Mouse (Mus musculus) forebrain, embryonic 10.5 days (tissue): ENCODE measurements at regions not wholly inside any gene's neighbourhood (a gene's known extent, or its start where the extent isn't known, plus 50 kb on each side); places are given as distances from the start of the nearest gene placed in this dataset.

Experiments
- DNase-seq: peaks from one replicate; pipeline ENCODE4 v3.0.0-alpha.2; 2017; ENCODE audit warnings: low spot score; ENCODE audit errors: extremely low spot score
- H3K27ac ChIP-seq: fragments of 300-500 bp; sonication (generic); 2 replicates; pipeline ENCODE4 v1.5.1; 2016; ENCODE audit warnings: mild to moderate bottlenecking
- H3K27me3 ChIP-seq: fragments of 300-500 bp; sonication (generic); 2 replicates; pipeline ENCODE4 v1.6.1; 2016; ENCODE audit warnings: mild to moderate bottlenecking; ENCODE audit not compliant: poor library complexity, severe bottlenecking
- H3K36me3 ChIP-seq: fragments of 300-500 bp; sonication (generic); replicated peaks from 2 replicates; pipeline ENCODE4 v1.6.1; 2016; ENCODE audit warnings: mild to moderate bottlenecking, moderate library complexity
- H3K4me1 ChIP-seq: fragments of 300-500 bp; sonication (generic); 2 replicates; pipeline ENCODE4 v1.6.1; 2016
- H3K4me3 ChIP-seq: fragments of 300-500 bp; sonication (generic); 2 replicates; pipeline ENCODE4 v1.5.1; 2016; ENCODE audit warnings: mild to moderate bottlenecking, moderate library complexity
- H3K9me3 ChIP-seq: fragments of 300-500 bp; sonication (generic); 2 replicates; pipeline ENCODE4 v1.6.1; 2016; ENCODE audit warnings: mild to moderate bottlenecking, moderate library complexity
- WGBS: fragments of 180-500 bp; shearing (Covaris S2); methylation state at CpG from one replicate; pipeline ENCODE4 v1.1.7; 2016; 5-methylcytosine and 5-hydroxymethylcytosine counted together

GRCm38 (mm10) chr11:110727357-110727961 is 240.4 kb upstream of the Kcnj16 start:
- Histone ChIP-seq H3K4me1 (peaks cover 7% of the 10 kb centered on the region; the same call in 1 of the 2 replicates), H3K4me3 (no peak overlapping the region), H3K27me3 (no peaks in the 10 kb centered on the region), H3K36me3 (no peaks in the 10 kb centered on the region), H3K27ac (no peak overlapping the region), H3K9me3 (no peaks in the 10 kb centered on the region)
- 82% methylated on average over 3 of the region's 3 CpGs for WGBS
- DNase-seq = no peak

GRCm38 (mm10) chr11:110731510-110731909 is 236.3 kb upstream of the Kcnj16 start:
- Histone ChIP-seq H3K36me3 (no peaks in the 10 kb centered on the region), H3K27me3 (no peaks in the 10 kb centered on the region), H3K4me1 (no peaks in the 10 kb centered on the region), H3K9me3 (no peaks in the 10 kb centered on the region), H3K27ac (no peak overlapping the region), H3K4me3 (no peak overlapping the region)
- no peak for DNase-seq
- 90% methylated on average over 3 of the region's 3 CpGs for WGBS

GRCm38 (mm10) chr11:110774128-110774527 is 193.7 kb upstream of the Kcnj16 start:
- no peak for DNase-seq
- Histone ChIP-seq H3K9me3 (no peaks in the 10 kb centered on the region), H3K4me1 (peaks cover 9% of the 10 kb centered on the region; the same call in 1 of the 2 replicates)

GRCm38 (mm10) chr11:110781492-110782276 is 186.1 kb upstream of the Kcnj16 start:
- no peaks in the 10 kb centered on the region for H3K36me3 ChIP-seq
- DNase-seq = no peak
- peak overlapping the region; percentile 26; the same call in 1 of the 2 replicates for H3K27ac ChIP-seq
- no peak overlapping the region for H3K4me3 ChIP-seq
- H3K27me3 ChIP-seq = no peaks in the 10 kb centered on the region
- H3K4me1 ChIP-seq = peaks cover 15% of the 10 kb centered on the region
- WGBS = 60% methylated on average over 3 of the region's 3 CpGs
- peaks cover 6% of the 10 kb centered on the region; the same call in 1 of the 2 replicates for H3K9me3 ChIP-seq

More at GRCm38 (mm10) chr11:110774128-110774527, 193.7 kb upstream of the Kcnj16 start:
- Histone ChIP-seq H3K27me3 (no peaks in the 10 kb centered on the region), H3K27ac (no peak overlapping the region), H3K36me3 (no peaks in the 10 kb centered on the region), H3K4me3 (no peak overlapping the region)

- H3K36me3 ChIP-seq = no peaks in the 10 kb centered on the region
- no peak overlapping the region for H3K27ac ChIP-seq
- no peaks in the 10 kb centered on the region for H3K27me3 ChIP-seq
- WGBS = 93% methylated on average over 4 of the region's 4 CpGs
- no peak overlapping the region for H3K4me3 ChIP-seq
- no peak for DNase-seq
- no peaks in the 10 kb centered on the region for H3K4me1 ChIP-seq
- H3K9me3 ChIP-seq = peaks cover 6% of the 10 kb centered on the region; the same call in 1 of the 2 replicates
These were observed 178.3 kb upstream of the Kcnj16 start for GRCm38 (mm10) chr11:110789537-110789936.

- no peak for DNase-seq
- Histone ChIP-seq H3K36me3 (no peaks in the 10 kb centered on the region), H3K27ac (no peak overlapping the region), H3K9me3 (no peaks in the 10 kb centered on the region), H3K27me3 (no peaks in the 10 kb centered on the region), H3K4me1 (peaks cover 12% of the 10 kb centered on the region), H3K4me3 (no peak overlapping the region)
- 66% methylated on average over 8 of the region's 8 CpGs for WGBS
These were observed 167.8 kb upstream of the Kcnj16 start for GRCm38 (mm10) chr11:110799887-110800578.

GRCm38 (mm10) chr11:110802013-110802412 is 165.8 kb upstream of the Kcnj16 start:
- no peak overlapping the region for H3K27ac ChIP-seq
- no peaks in the 10 kb centered on the region for H3K36me3 ChIP-seq
- H3K27me3 ChIP-seq = no peaks in the 10 kb centered on the region
- no peaks in the 10 kb centered on the region for H3K9me3 ChIP-seq
- peaks cover 13% of the 10 kb centered on the region for H3K4me1 ChIP-seq
- 90% methylated on average over 7 of the region's 7 CpGs for WGBS
- no peak overlapping the region for H3K4me3 ChIP-seq
- no peak for DNase-seq

- Histone ChIP-seq H3K4me3 (no peak overlapping the region), H3K36me3 (no peaks in the 10 kb centered on the region), H3K9me3 (no peaks in the 10 kb centered on the region), H3K4me1 (peaks cover 13% of the 10 kb centered on the region), H3K27me3 (no peaks in the 10 kb centered on the region), H3K27ac (no peak overlapping the region)
- WGBS = 100% methylated on average over 1 of the region's 1 CpGs
- DNase-seq = no peak
These were observed 163.8 kb upstream of the Kcnj16 start for GRCm38 (mm10) chr11:110804079-110804478.

- Histone ChIP-seq H3K4me3 (no peak overlapping the region), H3K4me1 (no peaks in the 10 kb centered on the region), H3K27me3 (no peaks in the 10 kb centered on the region), H3K36me3 (no peaks in the 10 kb centered on the region), H3K9me3 (no peaks in the 10 kb centered on the region), H3K27ac (no peak overlapping the region)
- WGBS = 93% methylated on average over 6 of the region's 6 CpGs
- no peak for DNase-seq
These were observed 154.7 kb upstream of the Kcnj16 start for GRCm38 (mm10) chr11:110813137-110813536.

- H3K27ac ChIP-seq = no peak overlapping the region
These were observed 153.1 kb upstream of the Kcnj16 start for GRCm38 (mm10) chr11:110814732-110815131.

GRCm38 (mm10) chr11:110815206-110815605 is 152.6 kb upstream of the Kcnj16 start:
- 89% methylated on average over 7 of the region's 7 CpGs for WGBS
- H3K27ac ChIP-seq = no peak overlapping the region
- H3K4me1 ChIP-seq = no peaks in the 10 kb centered on the region
- H3K4me3 ChIP-seq = no peak overlapping the region
- no peak for DNase-seq
- H3K27me3 ChIP-seq = no peaks in the 10 kb centered on the region
- H3K9me3 ChIP-seq = no peaks in the 10 kb centered on the region
- H3K36me3 ChIP-seq = no peaks in the 10 kb centered on the region

More at GRCm38 (mm10) chr11:110814732-110815131, 153.1 kb upstream of the Kcnj16 start:
- 95% methylated on average over 9 of the region's 9 CpGs for WGBS
- H3K9me3 ChIP-seq = no peaks in the 10 kb centered on the region
- no peaks in the 10 kb centered on the region for H3K27me3 ChIP-seq
- H3K36me3 ChIP-seq = no peaks in the 10 kb centered on the region
- H3K4me3 ChIP-seq = no peak overlapping the region
- no peaks in the 10 kb centered on the region for H3K4me1 ChIP-seq
- DNase-seq = no peak

GRCm38 (mm10) chr11:110828584-110828983 is 139.2 kb upstream of the Kcnj16 start:
- DNase-seq = no peak
- Histone ChIP-seq H3K27ac (no peak overlapping the region), H3K27me3 (no peaks in the 10 kb centered on the region), H3K9me3 (no peaks in the 10 kb centered on the region), H3K36me3 (no peaks in the 10 kb centered on the region), H3K4me1 (no peaks in the 10 kb centered on the region), H3K4me3 (no peak overlapping the region)
- 86% methylated on average over 5 of the region's 5 CpGs for WGBS

GRCm38 (mm10) chr11:110836688-110837087 is 131.1 kb upstream of the Kcnj16 start:
- Histone ChIP-seq H3K4me1 (no peaks in the 10 kb centered on the region), H3K4me3 (no peak overlapping the region), H3K9me3 (no peaks in the 10 kb centered on the region), H3K27me3 (no peaks in the 10 kb centered on the region), H3K27ac (no peak overlapping the region), H3K36me3 (no peaks in the 10 kb centered on the region)
- no peak for DNase-seq
- 90% methylated on average over 4 of the region's 4 CpGs for WGBS
